Mouse (Mus musculus) embryonic stem cell, embryonic (primary cell): ENCODE measurements around the gene Krtap2-4.
"Not testable (repeated sequence)": the region's sequence is repeated elsewhere in the genome, so short reads cannot be mapped to it uniquely, and the experiment has no call there.

Source experiments
- CTCF ChIA-PET, 4 experiments: fragments of 300-600 bp in 2 of 4; fragments of 350-600 bp in 2 of 4; sonication (Branson Sonifier 250); formaldehyde crosslinking; loops; one replicate each; lab custom pipeline; 2022; ENCODE audit warnings: inconsistent platforms in 2 of 4; lab: Charles Lee
- POLR2A ChIA-PET, 4 experiments: fragments of 300-600 bp in 2 of 4; fragments of 350-600 bp in 2 of 4; sonication (Branson Sonifier 250); formaldehyde crosslinking; loops; one replicate each; lab custom pipeline; 2022; ENCODE audit warnings: antibody characterized with exemption in 4 of 4, inconsistent platforms in 1 of 4; lab: Charles Lee

Gene Krtap2-4

DNA sequence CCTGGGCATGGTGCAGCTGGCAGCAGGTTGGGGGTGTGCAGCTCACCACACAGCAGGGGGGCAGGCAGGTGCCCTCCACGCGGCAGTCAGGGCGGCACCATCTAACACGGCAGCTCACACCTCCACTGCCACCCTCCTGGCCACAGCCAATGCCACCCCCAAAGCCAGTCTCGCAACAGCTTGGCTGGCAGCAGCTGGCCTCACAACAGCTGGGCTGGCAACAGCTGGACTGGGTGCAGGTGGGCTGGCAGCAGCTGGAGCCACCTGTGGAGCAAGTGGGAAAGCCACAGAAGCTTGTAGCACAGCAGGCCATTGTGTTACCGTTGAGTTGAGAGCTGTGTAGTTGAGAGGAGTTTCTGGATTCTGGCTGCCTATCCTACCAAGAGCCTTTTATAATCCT is 16.9 kb downstream of the Krtap2-4 start, which contains the start of gene Krtap9-3:
Gene Krtap9-3 (minus strand): TSS at position 364 of the 400 bp plus-strand sequence.
- POLR2A ChIA-PET: not testable (repeated sequence)
- CTCF ChIA-PET: interaction anchor here in 2 of 4 experiments (0.5 to 0.8 kb wide), 2 partner anchors 23 to 24 kb away, joined by 3 to 5 read pairs; no protein-coding TSS in a partner anchor

DNA sequence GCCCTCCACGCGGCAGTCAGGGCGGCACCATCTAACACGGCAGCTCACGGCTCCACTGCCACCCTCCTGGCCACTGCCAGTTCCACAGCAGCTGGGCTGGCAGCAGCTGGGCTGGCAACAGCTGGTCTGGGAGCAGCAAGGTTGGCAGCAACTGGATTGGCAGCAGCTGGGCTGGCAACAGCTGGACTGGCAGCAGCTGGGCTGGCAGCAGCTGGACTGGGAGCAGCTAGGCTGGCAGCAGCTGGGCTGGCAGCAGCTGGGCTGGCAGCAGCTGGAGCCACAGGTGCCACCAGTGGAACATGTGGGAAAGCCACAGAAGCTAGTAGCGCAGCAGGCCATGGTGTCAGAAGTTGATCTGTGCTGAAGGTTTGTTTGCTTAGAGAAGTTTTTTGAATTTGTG is 23.7 kb downstream of the Krtap2-4 start, which contains the start of gene Krtap1-3:
Gene Krtap1-3 (minus strand): TSS at position 359 of the 400 bp plus-strand sequence.
- CTCF ChIA-PET: interaction anchor here in 2 of 4 experiments (0.5 to 2.1 kb wide), 2 partner anchors 17 kb away, joined by 7 to 9 read pairs; no protein-coding TSS in a partner anchor
- POLR2A ChIA-PET: no interaction called here

- CTCF ChIA-PET: interaction anchor here in 2 of 4 experiments (0.6 to 0.7 kb wide), 2 partner anchors 11 to 435 kb away, joined by 3 read pairs; no protein-coding TSS in a partner anchor
- POLR2A ChIA-PET: no interaction called here
Observed at GRCm38 (mm10) chr11:99585096-99585495, 29.6 kb downstream of the Krtap2-4 start.

- ChIA-PET CTCF (interaction anchor here in 1 of 4 experiments (1.4 kb wide), 1 partner anchor 10 kb away, joined by 3 read pairs; no protein-coding TSS in a partner anchor), POLR2A (no interaction called here)
Observed at GRCm38 (mm10) chr11:99583245-99583704, 31.4 kb downstream of the Krtap2-4 start, which contains the start of gene Krtap1-4. TSS of gene Krtap1-4 (minus strand) at chr11:99583654.

DNA sequence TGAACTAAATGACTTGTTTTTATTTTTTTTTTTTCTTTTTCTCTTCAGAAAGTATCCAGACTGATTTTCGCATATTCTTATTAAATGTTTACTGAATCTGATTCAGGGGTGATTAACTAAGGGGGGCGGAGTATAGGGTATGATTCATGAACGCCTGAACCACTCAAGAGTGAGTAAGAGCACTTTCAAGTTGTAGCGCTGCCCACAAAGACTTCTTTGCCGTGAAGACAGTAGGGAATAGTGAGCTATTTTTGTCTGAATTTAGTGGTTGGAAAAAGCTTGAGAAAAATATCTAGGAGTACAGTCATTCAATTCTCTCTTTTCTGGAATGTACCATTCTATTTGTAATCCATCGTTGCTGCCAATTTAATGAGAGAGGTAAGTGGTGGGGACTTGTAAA is 33.1 kb downstream of the Krtap2-4 start:
- CTCF ChIA-PET: no interaction called here
- POLR2A ChIA-PET: no interaction called here

DNA sequence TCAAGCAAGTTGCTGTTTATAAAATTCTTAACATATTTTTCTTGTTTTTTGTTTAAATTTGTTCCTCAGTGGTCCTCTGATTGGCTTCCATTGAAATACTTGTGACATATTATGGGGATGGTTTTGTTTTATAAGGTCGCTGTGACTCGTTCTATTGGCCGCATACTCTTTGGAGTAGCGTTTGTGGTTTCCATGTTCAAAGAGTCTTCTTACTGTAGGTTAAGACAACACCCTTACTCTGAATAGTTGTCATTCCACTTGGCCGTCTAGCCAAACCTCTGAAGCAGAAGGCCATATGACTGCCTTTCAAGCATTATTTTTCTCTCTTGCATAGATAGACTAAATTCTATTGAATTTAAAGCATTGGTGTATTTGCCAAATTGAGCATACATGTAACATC is 33.6 kb downstream of the Krtap2-4 start:
- CTCF ChIA-PET: no interaction called here
- POLR2A ChIA-PET: no interaction called here

- ChIA-PET POLR2A (no interaction called here), CTCF (no interaction called here)
Observed at GRCm38 (mm10) chr11:99580636-99581035, 34.0 kb downstream of the Krtap2-4 start, which contains the start of gene Krtap1-5. TSS of gene Krtap1-5 (minus strand) at chr11:99581016.

GRCm38 (mm10) chr11:99574106-99574505 is 40.5 kb downstream of the Krtap2-4 start:
- CTCF ChIA-PET: interaction anchor here (0.5 to 1.4 kb wide), 19 partner anchors 8 to 615 kb away, joined by 3 to 9 read pairs (median 4); partner anchors contain the start of genes Krtap9-3 (in 2 of the 4), Gm11938 (in 1 of the 4), Krtap1-3 (in 1 of the 4) and Krtap1-4 (in 1 of the 4)
- POLR2A ChIA-PET: interaction anchor here in 1 of 4 experiments (0.7 kb wide), 1 partner anchor 648 kb away, joined by 4 read pairs; no protein-coding TSS in a partner anchor

DNA sequence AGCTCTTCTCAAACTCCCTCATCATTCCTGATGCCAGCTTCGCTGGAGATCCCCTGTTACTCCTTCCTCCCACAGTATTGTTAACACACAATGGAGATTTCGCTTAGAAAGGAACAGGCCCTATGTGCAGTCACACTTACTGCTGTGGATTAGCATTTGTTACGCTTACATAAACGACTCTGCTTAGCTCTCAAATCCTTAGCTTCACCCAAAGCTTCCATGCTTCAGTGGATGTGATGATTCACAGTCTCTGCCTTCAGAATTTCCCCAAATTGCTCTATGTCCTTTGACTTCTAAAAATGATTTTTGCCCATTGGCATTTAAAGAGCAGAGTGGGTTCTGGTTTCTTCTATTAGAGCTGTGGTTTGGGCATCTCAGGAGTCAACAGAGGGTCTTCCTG is 41.5 kb downstream of the Krtap2-4 start:
- ChIA-PET CTCF (interaction anchor here in 1 of 4 experiments (0.7 to 1.0 kb wide), 2 partner anchors 109 to 182 kb away, joined by 6 to 7 read pairs; no protein-coding TSS in a partner anchor), POLR2A (no interaction called here)

GRCm38 (mm10) chr11:99566530-99566929 is 48.1 kb downstream of the Krtap2-4 start, which contains the start of gene Krtap3-1:
TSS of gene Krtap3-1 (minus strand) at chr11:99566630.
- ChIA-PET POLR2A (no interaction called here), CTCF (interaction anchor here in 1 of 4 experiments (1.2 kb wide), 1 partner anchor 8 kb away, joined by 5 read pairs; no protein-coding TSS in a partner anchor)
